Mouse (Mus musculus): ENCODE data around the gene Fam83e. TPM values are rescaled to one million over a fixed set of nuclear protein-coding genes. Genes with fewer than 3 reads are reported as not detected.

Gene Fam83e
- polyA plus RNA-seq, 1 experiment from 2014 or later, result 1.1 TPM

DNA sequence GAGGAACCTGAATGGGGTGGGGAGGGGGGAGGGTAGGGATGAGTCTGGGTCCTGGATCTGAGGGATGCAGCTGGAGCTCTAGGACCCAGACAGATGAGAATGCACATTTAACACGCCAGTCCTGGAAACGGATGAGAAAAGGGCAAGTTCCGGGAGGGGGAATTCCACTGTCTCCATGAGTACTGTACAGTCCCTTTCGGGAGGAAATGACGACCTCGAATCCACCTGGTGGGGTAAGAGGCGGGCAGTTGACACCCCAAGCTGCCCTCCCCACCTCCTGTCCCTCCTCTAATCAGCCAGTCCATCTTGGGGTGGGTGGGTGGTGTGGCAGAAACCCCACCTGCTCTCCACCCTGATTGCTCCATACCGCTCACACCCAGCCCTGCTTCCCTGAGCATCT, 45.0 kb downstream of the Fam83e start:
- no peak overlapping the region for H3K9ac ChIP-seq (replicated peaks; ENCODE audit: low read depth, low read length)
- 64% methylated on average over 8 of the region's 8 CpGs for WGBS
- no peaks in the 10 kb centered on the region for H3K4me1 ChIP-seq (replicated peaks; ENCODE audit: control insufficient read depth, insufficient read depth, low read length)
- H3K4me2 ChIP-seq (ENCODE audit: low read length), result no peak overlapping the region
- H3K9me3 ChIP-seq (ENCODE audit: control insufficient read depth, low read length), result no peaks in the 10 kb centered on the region
- no peak overlapping the region for H3K4me3 ChIP-seq (replicated peaks; ENCODE audit: low read length)
- H3K27ac ChIP-seq (ENCODE audit: low read length), result no peak overlapping the region
- no peak for ATAC-seq
- H3K27me3 ChIP-seq (replicated peaks; ENCODE audit: control insufficient read depth, insufficient read depth, low read length), result no peaks in the 10 kb centered on the region
- no peaks in the 10 kb centered on the region for H3K36me3 ChIP-seq (ENCODE audit: control insufficient read depth, insufficient read depth)

DNA sequence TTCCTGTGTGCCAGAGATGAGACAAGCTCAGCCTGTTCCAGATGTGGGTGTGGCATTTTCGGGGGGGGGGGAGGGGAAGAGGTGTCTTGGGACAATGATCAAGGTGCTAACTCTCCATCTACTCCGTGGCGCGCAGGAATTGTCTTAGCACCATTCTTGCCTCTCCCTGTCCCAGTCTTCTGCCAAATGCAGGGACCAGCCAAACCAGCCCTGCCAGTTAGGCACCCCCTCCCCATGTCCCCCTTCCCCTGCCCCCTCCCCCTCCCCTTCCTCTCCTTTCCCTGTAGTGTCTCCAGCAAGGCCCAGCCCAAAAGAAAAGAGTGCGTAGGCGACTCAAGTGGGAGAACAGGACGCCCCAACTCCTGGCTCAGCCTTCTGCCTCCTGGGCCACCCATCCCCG, 45.8 kb downstream of the Fam83e start:
- Histone ChIP-seq H3K4me3 (replicated peaks; ENCODE audit: low read length) (no peak overlapping the region), H3K27ac (ENCODE audit: low read length) (no peak overlapping the region), H3K9ac (replicated peaks; ENCODE audit: low read depth, low read length) (no peak overlapping the region), H3K27me3 (replicated peaks; ENCODE audit: control insufficient read depth, insufficient read depth, low read length) (no peaks in the 10 kb centered on the region), H3K9me3 (ENCODE audit: control insufficient read depth, low read length) (no peaks in the 10 kb centered on the region), H3K4me1 (replicated peaks; ENCODE audit: control insufficient read depth, insufficient read depth, low read length) (no peaks in the 10 kb centered on the region), H3K36me3 (ENCODE audit: control insufficient read depth, insufficient read depth) (no peaks in the 10 kb centered on the region), H3K4me2 (ENCODE audit: low read length) (no peak overlapping the region)
- 64% methylated on average over 8 of the region's 8 CpGs for WGBS
- no peak for ATAC-seq

DNA sequence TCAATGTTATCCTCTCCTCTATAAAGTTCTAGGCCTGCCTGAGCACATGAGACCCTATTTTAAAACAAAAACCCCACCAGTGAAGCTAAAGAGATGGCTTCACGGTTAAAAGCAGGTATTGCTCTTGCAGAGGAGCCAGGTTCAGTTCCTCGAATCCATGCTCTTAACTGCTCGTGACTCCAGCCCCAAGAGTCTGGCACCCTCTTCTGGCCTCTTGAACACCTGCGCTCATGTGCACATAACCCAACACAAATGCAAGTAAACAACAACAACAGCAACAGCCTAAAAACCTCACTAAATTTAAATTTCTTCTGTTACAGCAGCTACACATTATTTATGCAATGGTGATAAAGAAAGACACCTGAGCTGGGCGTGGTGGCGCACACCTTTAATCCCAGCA, 46.5 kb downstream of the Fam83e start:
- H3K36me3 ChIP-seq (ENCODE audit: control insufficient read depth, insufficient read depth), result no peaks in the 10 kb centered on the region
- no peak overlapping the region for H3K4me3 ChIP-seq (replicated peaks; ENCODE audit: low read length)
- no peaks in the 10 kb centered on the region for H3K9me3 ChIP-seq (ENCODE audit: control insufficient read depth, low read length)
- 95% methylated on average over 6 of the region's 6 CpGs for WGBS
- no peak overlapping the region for H3K9ac ChIP-seq (replicated peaks; ENCODE audit: low read depth, low read length)
- no peak overlapping the region for H3K4me2 ChIP-seq (ENCODE audit: low read length)
- ATAC-seq, result no peak
- no peaks in the 10 kb centered on the region for H3K4me1 ChIP-seq (replicated peaks; ENCODE audit: control insufficient read depth, insufficient read depth, low read length)
- no peak overlapping the region for H3K27ac ChIP-seq (ENCODE audit: low read length)
- H3K27me3 ChIP-seq (replicated peaks; ENCODE audit: control insufficient read depth, insufficient read depth, low read length), result no peaks in the 10 kb centered on the region

DNA sequence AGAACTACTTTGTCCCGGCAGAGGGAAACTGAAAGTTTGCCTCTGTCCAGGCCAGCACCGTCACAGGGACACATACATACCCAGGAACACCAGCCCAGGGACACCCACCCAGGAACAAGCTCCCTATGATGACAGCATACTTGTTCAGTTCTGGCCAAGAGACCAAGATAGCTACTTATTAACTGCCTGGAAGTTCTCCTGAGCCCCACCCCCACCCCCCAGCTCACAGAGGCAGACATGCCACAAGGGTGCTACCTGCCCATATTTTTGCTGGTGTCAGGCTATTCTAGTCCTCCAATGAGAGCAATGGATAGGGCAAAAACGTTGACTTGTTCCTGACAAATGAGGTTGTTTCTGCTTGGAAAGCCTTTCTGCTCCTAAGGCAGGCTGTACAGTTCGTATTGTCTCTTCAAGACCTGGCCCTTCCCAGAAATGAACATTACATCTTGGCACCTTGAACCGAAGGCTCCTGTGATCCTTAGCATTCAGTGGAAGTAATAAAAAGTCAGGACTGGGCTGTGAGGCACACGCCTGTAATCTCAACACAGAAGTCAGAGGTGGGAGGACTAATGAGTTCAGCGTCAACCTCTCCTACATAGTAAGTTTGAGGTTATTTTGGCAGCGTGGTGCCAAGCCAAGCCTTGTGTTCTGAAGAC, 49.5 kb downstream of the Fam83e start:
- no peaks in the 10 kb centered on the region for H3K27me3 ChIP-seq (replicated peaks; ENCODE audit: control insufficient read depth, insufficient read depth, low read length)
- H3K4me1 ChIP-seq (replicated peaks; ENCODE audit: control insufficient read depth, insufficient read depth, low read length), result no peaks in the 10 kb centered on the region
- WGBS, result 79% methylated on average over 8 of the region's 8 CpGs
- H3K9ac ChIP-seq (replicated peaks; ENCODE audit: low read depth, low read length), result no peak overlapping the region
- H3K4me3 ChIP-seq (replicated peaks; ENCODE audit: low read length), result no peak overlapping the region
- H3K4me2 ChIP-seq (ENCODE audit: low read length), result no peak overlapping the region
- ATAC-seq, result no peak
- no peak overlapping the region for H3K27ac ChIP-seq (ENCODE audit: low read length)
- H3K36me3 ChIP-seq (ENCODE audit: control insufficient read depth, insufficient read depth), result no peaks in the 10 kb centered on the region
- H3K9me3 ChIP-seq (ENCODE audit: control insufficient read depth, low read length), result no peaks in the 10 kb centered on the region

DNA sequence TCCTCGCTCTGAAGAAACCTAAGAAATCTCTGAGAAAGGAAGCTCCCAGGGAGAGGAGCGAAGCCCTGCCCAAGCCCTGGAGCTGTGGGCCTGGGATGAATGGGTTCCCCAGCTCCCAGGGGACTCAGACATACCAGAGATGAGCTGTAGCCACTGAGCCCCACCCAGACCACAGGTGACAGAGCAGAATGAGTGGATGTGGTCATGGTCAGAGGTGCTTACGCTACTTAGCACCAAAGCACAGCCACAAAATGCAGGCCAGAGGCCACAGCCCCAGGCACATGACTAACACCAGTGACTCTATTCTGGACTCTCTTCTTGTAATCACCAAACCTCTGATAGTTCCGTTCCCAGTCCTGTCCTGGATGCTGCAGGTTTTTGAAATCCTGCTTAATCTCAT, 50.1 kb downstream of the Fam83e start:
- Histone ChIP-seq H3K4me2 (ENCODE audit: low read length) (no peak overlapping the region), H3K9ac (replicated peaks; ENCODE audit: low read depth, low read length) (no peak overlapping the region), H3K27me3 (replicated peaks; ENCODE audit: control insufficient read depth, insufficient read depth, low read length) (no peaks in the 10 kb centered on the region), H3K27ac (ENCODE audit: low read length) (no peak overlapping the region), H3K9me3 (ENCODE audit: control insufficient read depth, low read length) (no peaks in the 10 kb centered on the region), H3K4me3 (replicated peaks; ENCODE audit: low read length) (no peak overlapping the region), H3K4me1 (replicated peaks; ENCODE audit: control insufficient read depth, insufficient read depth, low read length) (no peaks in the 10 kb centered on the region), H3K36me3 (ENCODE audit: control insufficient read depth, insufficient read depth) (no peaks in the 10 kb centered on the region)
- no peak for ATAC-seq
- WGBS, result 65% methylated on average over 4 of the region's 4 CpGs

DNA sequence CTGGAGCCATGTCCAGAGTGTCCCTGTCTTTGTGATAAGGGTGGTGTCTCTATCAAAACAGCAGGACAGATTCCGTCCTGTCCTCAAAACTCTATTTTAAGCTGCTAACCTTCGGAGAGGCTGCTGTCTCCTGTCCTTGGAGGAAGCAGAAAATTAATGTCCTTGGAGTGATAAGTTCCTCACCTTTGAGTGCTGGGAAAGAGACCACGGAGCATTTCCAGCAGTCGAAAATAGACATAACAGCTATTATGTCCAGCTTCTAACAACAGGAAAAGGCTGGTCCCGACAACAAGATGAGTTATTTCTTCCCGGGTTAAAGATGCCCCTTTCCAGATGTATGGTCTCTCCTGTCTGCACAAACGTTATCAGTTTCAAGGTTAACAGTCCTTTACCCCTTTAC, 54.2 kb downstream of the Fam83e start:
- H3K27ac ChIP-seq (ENCODE audit: low read length), result no peak overlapping the region
- no peak overlapping the region for H3K4me3 ChIP-seq (replicated peaks; ENCODE audit: low read length)
- H3K9ac ChIP-seq (replicated peaks; ENCODE audit: low read depth, low read length), result no peak overlapping the region
- ATAC-seq, result no peak
- peaks cover 8% of the 10 kb centered on the region for H3K4me1 ChIP-seq (replicated peaks; ENCODE audit: control insufficient read depth, insufficient read depth, low read length)
- H3K4me2 ChIP-seq (ENCODE audit: low read length), result no peak overlapping the region
- no peaks in the 10 kb centered on the region for H3K9me3 ChIP-seq (ENCODE audit: control insufficient read depth, low read length)
- no peaks in the 10 kb centered on the region for H3K27me3 ChIP-seq (replicated peaks; ENCODE audit: control insufficient read depth, insufficient read depth, low read length)
- no peaks in the 10 kb centered on the region for H3K36me3 ChIP-seq (ENCODE audit: control insufficient read depth, insufficient read depth)
- WGBS, result 88% methylated on average over 7 of the region's 7 CpGs

Other genes with a start within 250 kb of the Fam83e start
- 0.12 TPM in 1 of 2 replicates, not detected in the other for gene Tulp2, start 239.3 kb upstream of the Fam83e start, polyA plus RNA-seq (2015; fragmentation: Nextera tagmentation; extraction: Ambion mirVana)
- gene Gm45808, start 234.4 kb upstream of the Fam83e start, polyA plus RNA-seq (2015; fragmentation: Nextera tagmentation; extraction: Ambion mirVana), result not detected in 2 replicates
- gene Dhdh, start 232.4 kb upstream of the Fam83e start, polyA plus RNA-seq (2015; fragmentation: Nextera tagmentation; extraction: Ambion mirVana), result 2.2 and 3.0 TPM in 2 replicates
- 106 and 107 TPM in 2 replicates for gene Nucb1, start 210.8 kb upstream of the Fam83e start, polyA plus RNA-seq (2015; fragmentation: Nextera tagmentation; extraction: Ambion mirVana)
- 14.4 and 16.4 TPM in 2 replicates for gene Ppp1r15a, start 194.9 kb upstream of the Fam83e start, polyA plus RNA-seq (2015; fragmentation: Nextera tagmentation; extraction: Ambion mirVana)
- gene Plekha4, start 194.9 kb upstream of the Fam83e start, polyA plus RNA-seq (2015; fragmentation: Nextera tagmentation; extraction: Ambion mirVana), result 0.57 and 0.81 TPM in 2 replicates
- gene Hsd17b14, start 166.3 kb upstream of the Fam83e start, polyA plus RNA-seq (2015; fragmentation: Nextera tagmentation; extraction: Ambion mirVana), result not detected in 2 replicates
- 24.2 and 24.5 TPM in 2 replicates for gene Bcat2, start 151.1 kb upstream of the Fam83e start, polyA plus RNA-seq (2015; fragmentation: Nextera tagmentation; extraction: Ambion mirVana)
- gene Fgf21, start 105.7 kb upstream of the Fam83e start, polyA plus RNA-seq (2015; fragmentation: Nextera tagmentation; extraction: Ambion mirVana), result not detected in 2 replicates
- gene Fut1, start 103.9 kb upstream of the Fam83e start, polyA plus RNA-seq (2015; fragmentation: Nextera tagmentation; extraction: Ambion mirVana), result not detected in 2 replicates
- not detected in 2 replicates for gene Izumo1, start 99.4 kb upstream of the Fam83e start, polyA plus RNA-seq (2015; fragmentation: Nextera tagmentation; extraction: Ambion mirVana)
- 13.5 and 15.1 TPM in 2 replicates for gene Rasip1, start 93.7 kb upstream of the Fam83e start, polyA plus RNA-seq (2015; fragmentation: Nextera tagmentation; extraction: Ambion mirVana)
- 2.8 and 4.2 TPM in 2 replicates for gene Mamstr, start 81.2 kb upstream of the Fam83e start, polyA plus RNA-seq (2015; fragmentation: Nextera tagmentation; extraction: Ambion mirVana)
- 0.10 and 0.21 TPM in 2 replicates for gene Fut2, start 54.8 kb upstream of the Fam83e start, polyA plus RNA-seq (2015; fragmentation: Nextera tagmentation; extraction: Ambion mirVana)
- gene Ntn5, start 37.2 kb upstream of the Fam83e start, polyA plus RNA-seq (2015; fragmentation: Nextera tagmentation; extraction: Ambion mirVana), result 0.80 and 0.84 TPM in 2 replicates
- 0.10 and 0.25 TPM in 2 replicates for gene Sec1, start 26.8 kb upstream of the Fam83e start, polyA plus RNA-seq (2015; fragmentation: Nextera tagmentation; extraction: Ambion mirVana)
- gene Car11, start 21.4 kb upstream of the Fam83e start, polyA plus RNA-seq (2015; fragmentation: Nextera tagmentation; extraction: Ambion mirVana), result 40.1 and 64.4 TPM in 2 replicates
- gene Dbp, start 16.1 kb upstream of the Fam83e start, polyA plus RNA-seq (2015; fragmentation: Nextera tagmentation; extraction: Ambion mirVana), result 4.1 and 4.3 TPM in 2 replicates
- 567 and 579 TPM in 2 replicates for gene Rpl18, start 5.8 kb upstream of the Fam83e start, polyA plus RNA-seq (2015; fragmentation: Nextera tagmentation; extraction: Ambion mirVana)
- gene Sphk2, start 3.2 kb upstream of the Fam83e start, polyA plus RNA-seq (2015; fragmentation: Nextera tagmentation; extraction: Ambion mirVana), result 29.9 and 31.1 TPM in 2 replicates
- not detected in 2 replicates for gene Spaca4, start 4.6 kb downstream of the Fam83e start, polyA plus RNA-seq (2015; fragmentation: Nextera tagmentation; extraction: Ambion mirVana)
- 18.9 and 26.4 TPM in 2 replicates for gene Lmtk3, start 62.5 kb downstream of the Fam83e start, polyA plus RNA-seq (2015; fragmentation: Nextera tagmentation; extraction: Ambion mirVana)
- gene Sult2b1, start 63.5 kb downstream of the Fam83e start, polyA plus RNA-seq (2015; fragmentation: Nextera tagmentation; extraction: Ambion mirVana), result 5.5 and 7.1 TPM in 2 replicates
- gene Cyth2, start 93.4 kb downstream of the Fam83e start, polyA plus RNA-seq (2015; fragmentation: Nextera tagmentation; extraction: Ambion mirVana), result 327 and 379 TPM in 2 replicates
- gene Kcnj14, start 103.6 kb downstream of the Fam83e start, polyA plus RNA-seq (2015; fragmentation: Nextera tagmentation; extraction: Ambion mirVana), result 0.85 and 1.1 TPM in 2 replicates
- gene Grwd1, start 109.7 kb downstream of the Fam83e start, polyA plus RNA-seq (2015; fragmentation: Nextera tagmentation; extraction: Ambion mirVana), result 45.3 and 46.1 TPM in 2 replicates
- 41.8 TPM in 2 replicates for gene Kdelr1, start 151.6 kb downstream of the Fam83e start, polyA plus RNA-seq (2015; fragmentation: Nextera tagmentation; extraction: Ambion mirVana)
- gene Grin2d, start 157.2 kb downstream of the Fam83e start, polyA plus RNA-seq (2015; fragmentation: Nextera tagmentation; extraction: Ambion mirVana), result 0.56 and 1.5 TPM in 2 replicates
- 0.63 TPM in 1 of 2 replicates, not detected in the other for gene Syngr4, start 175.5 kb downstream of the Fam83e start, polyA plus RNA-seq (2015; fragmentation: Nextera tagmentation; extraction: Ambion mirVana)
- gene Tmem143, start 175.7 kb downstream of the Fam83e start, polyA plus RNA-seq (2015; fragmentation: Nextera tagmentation; extraction: Ambion mirVana), result 5.7 and 6.0 TPM in 2 replicates
- gene Emp3, start 200.2 kb downstream of the Fam83e start, polyA plus RNA-seq (2015; fragmentation: Nextera tagmentation; extraction: Ambion mirVana), result 19.2 and 21.6 TPM in 2 replicates
- gene Ccdc114, start 202.9 kb downstream of the Fam83e start, polyA plus RNA-seq (2015; fragmentation: Nextera tagmentation; extraction: Ambion mirVana), result 3.1 and 4.6 TPM in 2 replicates